Mouse (Mus musculus) E14TG2a.4 (cell line): Measurements from ENCODE around the gene Prr5l.

Source experiments
- H3K27me3 ChIP-seq: 2 replicates; pipeline ENCODE4 v1.6.1; 2014; ENCODE audit warnings: low read length, control low read depth; ENCODE audit not compliant: insufficient read depth
- H3K36me3 ChIP-seq: 2 replicates; pipeline ENCODE4 v1.6.1; 2014; ENCODE audit warnings: low read length, control low read depth; ENCODE audit not compliant: insufficient read depth
- H3K4me1 ChIP-seq: replicated peaks from 2 replicates; pipeline ENCODE4 v1.6.1; 2014; ENCODE audit warnings: low read depth, low read length, control low read depth
- H3K4me3 ChIP-seq: replicated peaks from 2 replicates; pipeline ENCODE4 v1.5.1; 2014; ENCODE audit warnings: mild to moderate bottlenecking, low read length
- H3K9me3 ChIP-seq: 2 replicates; pipeline ENCODE4 v1.6.1; 2014; ENCODE audit warnings: low read length, control low read depth
- CTCF ChIP-seq: conservative IDR thresholded peaks from 2 replicates; pipeline ENCODE4 v1.5.1; 2014; ENCODE audit warnings: low read length
- NANOG ChIP-seq: IDR thresholded peaks from 2 replicates; pipeline ENCODE4 v1.6.1; 2014; ENCODE audit warnings: borderline replicate concordance, low read length, mixed read lengths
- POU5F1 ChIP-seq: IDR thresholded peaks from 2 replicates; pipeline ENCODE4 v1.6.1; 2014; ENCODE audit warnings: low read length, borderline replicate concordance

Prr5l gene

GRCm38 (mm10) chr2:101742072-101742860, 140.6 kb downstream of the Prr5l start:
- Histone ChIP-seq H3K9me3 (no peaks in the 10 kb centered on the region), H3K36me3 (no peaks in the 10 kb centered on the region), H3K4me3 (no peak overlapping the region), H3K4me1 (no peaks in the 10 kb centered on the region), H3K27me3 (peaks cover 12% of the 10 kb centered on the region; the same call in 1 of the 2 replicates)
- TF ChIP-seq CTCF (no peak), NANOG (no peak), POU5F1 (no peak)

GRCm38 (mm10) chr2:101741653-101742052, 141.2 kb downstream of the Prr5l start:
- peaks cover 9% of the 10 kb centered on the region; the same call in 1 of the 2 replicates for H3K27me3 ChIP-seq
- H3K4me3 ChIP-seq: no peak overlapping the region
- H3K36me3 ChIP-seq: no peaks in the 10 kb centered on the region
- TF ChIP-seq CTCF (no peak), POU5F1 (no peak), NANOG (no peak)
- no peaks in the 10 kb centered on the region for H3K4me1 ChIP-seq
- H3K9me3 ChIP-seq: no peaks in the 10 kb centered on the region

- peaks cover 3% of the 10 kb centered on the region; the same call in 1 of the 2 replicates for H3K27me3 ChIP-seq
- H3K4me1 ChIP-seq: no peaks in the 10 kb centered on the region
- no peak overlapping the region for H3K4me3 ChIP-seq
- no peaks in the 10 kb centered on the region for H3K9me3 ChIP-seq
- TF ChIP-seq POU5F1: no peak
- TF ChIP-seq NANOG: no peak
- no peak for TF ChIP-seq CTCF
- no peaks in the 10 kb centered on the region for H3K36me3 ChIP-seq
Measured at GRCm38 (mm10) chr2:101739914-101740313, 142.9 kb downstream of the Prr5l start.

- Histone ChIP-seq H3K4me1 (peaks cover 25% of the 10 kb centered on the region), H3K9me3 (no peaks in the 10 kb centered on the region), H3K27me3 (peaks cover 5% of the 10 kb centered on the region), H3K4me3 (no peak overlapping the region), H3K36me3 (no peaks in the 10 kb centered on the region)
- TF ChIP-seq POU5F1: no peak
- TF ChIP-seq NANOG: no peak
- TF ChIP-seq CTCF: no peak
Measured at GRCm38 (mm10) chr2:101733564-101733963, 149.3 kb downstream of the Prr5l start.

- Histone ChIP-seq H3K9me3 (no peaks in the 10 kb centered on the region), H3K27me3 (peaks cover 5% of the 10 kb centered on the region)
- TF ChIP-seq POU5F1 (no peak), CTCF (no peak), NANOG (no peak)
Measured at GRCm38 (mm10) chr2:101732777-101733210, 150.0 kb downstream of the Prr5l start.

GRCm38 (mm10) chr2:101730972-101731371, 151.9 kb downstream of the Prr5l start:
- no peaks in the 10 kb centered on the region for H3K9me3 ChIP-seq
- peaks cover 5% of the 10 kb centered on the region for H3K27me3 ChIP-seq
- peaks cover 32% of the 10 kb centered on the region for H3K4me1 ChIP-seq
- TF ChIP-seq POU5F1 (no peak), NANOG (no peak), CTCF (no peak)
- no peaks in the 10 kb centered on the region for H3K36me3 ChIP-seq
- no peak overlapping the region for H3K4me3 ChIP-seq

More at GRCm38 (mm10) chr2:101732777-101733210, 150.0 kb downstream of the Prr5l start:
- Histone ChIP-seq H3K4me1 (peaks cover 25% of the 10 kb centered on the region), H3K4me3 (no peak overlapping the region), H3K36me3 (no peaks in the 10 kb centered on the region)

GRCm38 (mm10) chr2:101729472-101729871, 153.4 kb downstream of the Prr5l start:
- Histone ChIP-seq H3K4me3 (no peak overlapping the region), H3K27me3 (peaks cover 8% of the 10 kb centered on the region), H3K9me3 (no peaks in the 10 kb centered on the region), H3K36me3 (no peaks in the 10 kb centered on the region), H3K4me1 (peaks cover 30% of the 10 kb centered on the region)
- TF ChIP-seq POU5F1 (no peak), NANOG (no peak), CTCF (no peak)

- peaks cover 6% of the 10 kb centered on the region for H3K27me3 ChIP-seq
- TF ChIP-seq NANOG (no peak), POU5F1 (no peak), CTCF (no peak)
- peaks cover 38% of the 10 kb centered on the region for H3K4me1 ChIP-seq
- H3K4me3 ChIP-seq: no peak overlapping the region
- H3K9me3 ChIP-seq: no peaks in the 10 kb centered on the region
- no peaks in the 10 kb centered on the region for H3K36me3 ChIP-seq
Measured at GRCm38 (mm10) chr2:101727787-101728186, 155.0 kb downstream of the Prr5l start.
